27 mouse cellular contexts compared by ENCODE assay signal in genomic region chr4:138780300-138780699, GRCm38 (mm10). TPM values are rescaled to one million over a fixed set of nuclear protein-coding genes. Genes with fewer than 3 reads are reported as not detected.
"Had no signal": no experiment of that assay in that cellular context is flagged by ENCODE, and none has a peak within 500 bp of the region (broad histone marks: within the 10 kb centered on the region; RNA-seq: fewer than 3 reads in every experiment).

No protein-coding gene starts in this region.

- H3K27ac ChIP-seq: kidney, embryonic 15.5 days; left cerebral cortex, adult 2 months; limb, embryonic 10.5 days; limb, embryonic 13.5 days; liver, embryonic 12.5 days; liver, embryonic 15.5 days; lung, embryonic 15.5 days; neural tube, embryonic 12.5 days; neural tube, embryonic 15.5 days; stomach, embryonic 15.5 days had no signal

- DNase-seq: kidney, adult 8-10 months; kidney, postnatal 10 days; kidney, postnatal 36 days; layer of hippocampus, postnatal 36 days; liver; lung, adult 18-20 months; lung, postnatal 10 days; lung, postnatal 36 days; midbrain, embryonic 14.5 days; right cerebral cortex, adult 18-20 months; right cerebral cortex, postnatal 14 days; right cerebral cortex, postnatal 4 days; thymus, postnatal 25 days had no signal

- H3K4me3 ChIP-seq: kidney, embryonic 15.5 days; left cerebral cortex, adult 2 months; limb, embryonic 10.5 days; limb, embryonic 13.5 days; liver, embryonic 12.5 days; liver, embryonic 15.5 days; lung, embryonic 15.5 days; neural tube, embryonic 12.5 days; neural tube, embryonic 15.5 days; stomach, embryonic 15.5 days had no signal

RNA-seq across cellular contexts. Expression of gene Pla2g2d, which starts 4.8 kb away (rescaled TPM):
- total RNA-seq: layer of hippocampus, postnatal 10 days; megakaryocyte progenitor cell, adult 5-6 weeks; megakaryocyte-erythroid progenitor cell, adult 5-6 weeks had no signal

RNA-seq across cellular contexts. Expression of gene Pla2g2f, which starts 22.9 kb away (rescaled TPM):
- total RNA-seq: layer of hippocampus, postnatal 10 days; left cerebral cortex, adult 2 months; left cerebral cortex, postnatal 10 days; megakaryocyte progenitor cell, adult 5-6 weeks; megakaryocyte-erythroid progenitor cell, adult 5-6 weeks had no signal

RNA-seq across cellular contexts. Expression of gene Ubxn10, which starts 43.3 kb away (rescaled TPM):
- total RNA-seq: megakaryocyte progenitor cell, adult 5-6 weeks; megakaryocyte-erythroid progenitor cell, adult 5-6 weeks had no signal

RNA-seq across cellular contexts. Expression of gene Pla2g2c, which starts 55.7 kb away (rescaled TPM):
- total RNA-seq: layer of hippocampus, postnatal 10 days; left cerebral cortex, adult 2 months; left cerebral cortex, postnatal 10 days; megakaryocyte progenitor cell, adult 5-6 weeks; megakaryocyte-erythroid progenitor cell, adult 5-6 weeks had no signal
